Mouse (Mus musculus) heart, embryonic 16.5 days (tissue): ENCODE results near the gene Olfr818. TPM values are rescaled to one million over a fixed set of nuclear protein-coding genes. Genes with fewer than 3 reads are reported as not detected.

Experiments used
- polyA plus RNA-seq: library from polyadenylated mRNA; unstranded; fragments of >200 nt; fragmentation: Nextera tagmentation; extraction: Ambion mirVana; gene quantifications from 2 replicates; pipeline ENCODE4 v1.2.1, GENCODE M21; 2015

Olfr818 gene
- polyA plus RNA-seq, 1 experiment from 2014 or later: not detected

Other genes starting within 250 kb of the Olfr818 start
- not detected in 2 replicates for gene Olfr804, start 245.9 kb downstream of the Olfr818 start, polyA plus RNA-seq
- not detected in 2 replicates for gene Olfr805, start 219.7 kb downstream of the Olfr818 start, polyA plus RNA-seq
- gene Olfr806, start 207.2 kb downstream of the Olfr818 start, polyA plus RNA-seq: not detected in 2 replicates
- gene Olfr807, start 191.3 kb downstream of the Olfr818 start, polyA plus RNA-seq: not detected in 2 replicates
- gene Olfr808, start 183.6 kb downstream of the Olfr818 start, polyA plus RNA-seq: not detected in 2 replicates
- not detected in 2 replicates for gene Olfr809, start 174.5 kb downstream of the Olfr818 start, polyA plus RNA-seq
- gene Olfr810, start 154.2 kb downstream of the Olfr818 start, polyA plus RNA-seq: not detected in 2 replicates
- not detected in 2 replicates for gene Olfr811, start 144.7 kb downstream of the Olfr818 start, polyA plus RNA-seq
- gene Olfr812, start 103.0 kb downstream of the Olfr818 start, polyA plus RNA-seq: not detected in 2 replicates
- not detected in 2 replicates for gene Olfr813, start 93.7 kb downstream of the Olfr818 start, polyA plus RNA-seq
- gene Olfr814, start 69.2 kb downstream of the Olfr818 start, polyA plus RNA-seq: not detected in 2 replicates
- gene Olfr815, start 43.2 kb downstream of the Olfr818 start, polyA plus RNA-seq: not detected in 2 replicates
- not detected in 2 replicates for gene Olfr816, start 33.5 kb downstream of the Olfr818 start, polyA plus RNA-seq
- not detected in 2 replicates for gene Olfr819, start 18.2 kb upstream of the Olfr818 start, polyA plus RNA-seq
- gene Olfr247, start 27.0 kb upstream of the Olfr818 start, polyA plus RNA-seq: not detected in 2 replicates
- gene Gm10310, start 36.0 kb upstream of the Olfr818 start, polyA plus RNA-seq: not detected in 2 replicates
- gene Olfr820, start 63.5 kb upstream of the Olfr818 start, polyA plus RNA-seq: not detected in 2 replicates
- not detected in 2 replicates for gene Olfr821, start 81.2 kb upstream of the Olfr818 start, polyA plus RNA-seq
- gene Olfr822, start 122.1 kb upstream of the Olfr818 start, polyA plus RNA-seq: not detected in 2 replicates
- not detected in 2 replicates for gene Olfr823, start 166.3 kb upstream of the Olfr818 start, polyA plus RNA-seq
- not detected in 2 replicates for gene Olfr824, start 180.9 kb upstream of the Olfr818 start, polyA plus RNA-seq
- not detected in 2 replicates for gene Olfr825, start 217.7 kb upstream of the Olfr818 start, polyA plus RNA-seq
- gene Olfr826, start 235.1 kb upstream of the Olfr818 start, polyA plus RNA-seq: not detected in 2 replicates